Mouse (Mus musculus) CH12.LX (cell line): ENCODE data around the gene Cdca7.

Experiments used
- BHLHE40 ChIP-seq: IDR thresholded peaks from 2 replicates; pipeline ENCODE4 v1.6.1; 2011; ENCODE audit warnings: mild to moderate bottlenecking, low read depth, low read length, improper control_type of control experiment
- CHD2 ChIP-seq: IDR thresholded peaks from 2 replicates; pipeline ENCODE4 v1.6.1; 2011; ENCODE audit warnings: low read length, improper control_type of control experiment
- CTCF ChIP-seq, 2 experiments: IDR thresholded peaks in 1 of 2; conservative IDR thresholded peaks in 1 of 2; 2 replicates each; pipeline ENCODE4 v1.5.1; 2011 to 2012; ENCODE audit warnings: low read depth in 2 of 2, low read length in 2 of 2, improper control_type of control experiment in 1 of 2, inconsistent platforms in 1 of 2, mild to moderate bottlenecking in 1 of 2, moderate library complexity in 1 of 2
- E2F4 ChIP-seq: IDR thresholded peaks from 2 replicates; pipeline ENCODE4 v1.6.1; 2011; ENCODE audit warnings: low read depth, low read length, improper control_type of control experiment; ENCODE audit not compliant: insufficient replicate concordance
- ELF1 ChIP-seq: IDR thresholded peaks from 2 replicates; pipeline ENCODE4 v1.6.1; 2014; ENCODE audit warnings: low read depth, mild to moderate bottlenecking, inconsistent platforms, low read length, improper control_type of control experiment
- EP300 ChIP-seq: IDR thresholded peaks from 2 replicates; pipeline ENCODE4 v1.6.1; 2011; ENCODE audit warnings: low read length, improper control_type of control experiment
- IRF4 ChIP-seq: IDR thresholded peaks from 2 replicates; pipeline ENCODE4 v1.6.1; 2014; ENCODE audit warnings: low read depth, mild to moderate bottlenecking, inconsistent platforms, low read length, improper control_type of control experiment
- MAZ ChIP-seq: IDR thresholded peaks from 2 replicates; pipeline ENCODE4 v1.6.1; 2012; ENCODE audit warnings: low read depth, mild to moderate bottlenecking, inconsistent platforms, low read length, improper control_type of control experiment, moderate library complexity
- POLR2AphosphoS2 ChIP-seq: IDR thresholded peaks from 2 replicates; pipeline ENCODE4 v1.6.1; 2011; ENCODE audit warnings: low read depth, low read length, improper control_type of control experiment
- RAD21 ChIP-seq: IDR thresholded peaks from 2 replicates; pipeline ENCODE4 v1.6.1; 2011; ENCODE audit warnings: low read depth, mild to moderate bottlenecking, low read length, improper control_type of control experiment, moderate library complexity
- ZKSCAN1 ChIP-seq: IDR thresholded peaks from 2 replicates; pipeline ENCODE4 v1.6.1; 2012; ENCODE audit warnings: low read depth, inconsistent platforms, low read length, improper control_type of control experiment, borderline replicate concordance

DNA sequence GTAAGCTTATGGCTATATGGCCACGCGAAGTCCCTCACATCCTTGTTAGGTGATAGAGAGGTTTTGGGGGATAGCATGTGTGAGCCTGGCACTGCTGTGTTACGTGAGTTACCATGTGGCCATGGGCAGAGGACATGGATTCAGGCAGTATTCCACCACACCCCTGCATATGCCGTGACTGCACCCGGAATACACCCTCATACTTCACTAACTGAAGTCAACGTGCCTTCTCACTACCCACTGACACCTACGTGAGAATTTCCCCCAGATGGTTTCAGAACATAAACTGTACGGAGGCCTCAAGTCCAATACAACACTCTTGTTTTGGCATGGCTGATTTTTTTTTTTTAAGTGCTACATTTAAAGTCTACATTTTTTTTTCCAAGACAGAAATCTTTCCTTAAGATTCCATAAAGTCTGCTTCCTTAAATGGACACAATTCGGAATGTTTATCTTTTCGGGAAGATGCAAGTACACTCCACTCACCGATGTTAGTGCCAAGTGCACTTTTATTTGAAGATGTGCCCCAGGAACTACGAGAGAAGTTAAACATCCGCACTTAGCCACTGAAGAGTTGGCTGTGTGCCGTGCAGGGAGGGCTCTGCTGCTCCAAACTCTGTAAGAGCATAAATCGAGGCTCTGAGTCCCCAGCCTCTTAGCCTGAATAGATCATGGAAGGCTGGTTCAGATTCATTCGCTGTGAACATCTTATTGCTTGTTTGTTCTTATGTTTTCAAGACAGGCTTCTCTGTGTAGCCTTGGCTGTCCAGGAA lies 26.3 kb downstream of the Cdca7 start:
- TF ChIP-seq E2F4 (no peak), ELF1 (no peak), IRF4 (no peak), ZKSCAN1 (no peak), EP300 (no peak), CTCF (conservative IDR thresholded peaks at IDR 0.05 in 1 of 2, IDR thresholded peaks at IDR 0.05 in 1 of 2; ENCODE audit: low read depth in 2 of 2, low read length in 2 of 2) (no peak), RAD21 (no peak), BHLHE40 (no peak), CHD2 (no peak), MAZ (no peak), POLR2AphosphoS2 (no peak)
